8 mouse cellular contexts compared by ENCODE assay signal in genomic region chr2:35539276-35539972, GRCm38 (mm10). TPM values are rescaled to one million over a fixed set of nuclear protein-coding genes. Genes with fewer than 3 reads are reported as not detected.
DNase-seq lines count a peak whose midpoint lies in the region; ATAC-seq lines count a peak whose summit lies in the region.

No protein-coding gene starts in this region.

- no peaks in the 10 kb centered on the region; the same call in 1 of the 2 replicates for H3K27me3 ChIP-seq in hindbrain, embryonic 13.5 days

- no peak overlapping the region for H3K27ac ChIP-seq in hindbrain, embryonic 13.5 days

- H3K9ac ChIP-seq in hindbrain, embryonic 13.5 days = no peak overlapping the region

- DNase-seq in MN1 (ENCODE audit: low spot score) = peak; percentile 89
- DNase-seq in cerebellum, adult 8-10 months = peak; percentile 89
- peak; percentile 68 to 93 for DNase-seq in frontal cortex, adult 2 months (ENCODE audit: extremely low spot score in 1 of 2, low spot score in 1 of 2)
- DNase-seq in layer of hippocampus, postnatal 14 days (ENCODE audit: low spot score in 2 of 2) = peak; percentile 77 to 87
- peak; percentile 76 for DNase-seq in lung, postnatal 25 days (ENCODE audit: low spot score)
- peak; percentile 74 for DNase-seq in retina, postnatal 7 days (ENCODE audit: low read depth, low spot score)
- peak; percentile 68 to 77 for DNase-seq in urinary bladder, adult 18-20 months (ENCODE audit: low spot score in 2 of 2)

- no peak overlapping the region for H3K4me2 ChIP-seq in hindbrain, embryonic 13.5 days

- 10% methylated on average over 13 of the region's 13 CpGs for WGBS in hindbrain, embryonic 13.5 days

- ATAC-seq in hindbrain, embryonic 13.5 days (ENCODE audit: low FRiP score) = peak; percentile 69; the same call in 1 of the 2 replicates

- H3K4me3 ChIP-seq in hindbrain, embryonic 13.5 days = no peak overlapping the region

- no peaks in the 10 kb centered on the region for H3K36me3 ChIP-seq in hindbrain, embryonic 13.5 days

- H3K4me1 ChIP-seq in hindbrain, embryonic 13.5 days (replicated peaks) = no peaks in the 10 kb centered on the region; the same call in 1 of the 2 replicates

- no peaks in the 10 kb centered on the region for H3K9me3 ChIP-seq in hindbrain, embryonic 13.5 days

RNA-seq across cellular contexts. Expression of gene Dab2ip, which starts 18.6 kb away (rescaled TPM):
- 73.9 and 77.2 TPM in 2 replicates for polyA plus RNA-seq in frontal cortex, adult 2 months (2012; rRNA removed)
- polyA plus RNA-seq in hindbrain, embryonic 13.5 days (2015; fragmentation: Nextera tagmentation; extraction: Ambion mirVana) = 31.2 and 38.8 TPM in 2 replicates
- total RNA-seq in layer of hippocampus, postnatal 14 days (2021) = 100 to 1,000 TPM; 113 to 114 TPM
